Mouse (Mus musculus): Measurements from ENCODE around the gene Bfsp1.

Bfsp1 gene

GRCm38 (mm10) chr2:143862484-143863231 is at the start of gene Bfsp1:
Bfsp1 (minus strand) TSS chr2:143863173.
- peak; percentile 67 for DNase-seq

DNA sequence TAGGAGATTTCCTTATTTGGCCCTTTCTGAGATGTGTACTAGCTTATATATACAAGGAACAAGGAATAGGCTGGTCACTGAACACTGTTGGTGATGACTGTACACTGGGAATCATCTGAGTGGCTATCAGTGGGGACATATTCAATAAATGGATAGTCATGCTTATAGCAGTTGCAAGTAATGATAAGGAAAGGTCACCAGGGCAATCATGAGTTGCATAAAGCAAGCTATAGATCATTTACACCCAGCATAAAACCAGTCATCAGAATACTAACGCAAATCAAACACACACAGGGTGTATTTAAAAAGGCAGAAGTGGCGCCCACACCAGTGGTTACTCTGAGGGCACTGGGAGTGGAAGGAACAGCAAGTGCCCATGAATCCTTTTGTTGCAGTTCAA is 49.2 kb upstream of the Bfsp1 start:
- DNase-seq = no peak

GRCm38 (mm10) chr2:143909230-143909629 is 46.3 kb upstream of the Bfsp1 start:
- no peak for DNase-seq

DNA sequence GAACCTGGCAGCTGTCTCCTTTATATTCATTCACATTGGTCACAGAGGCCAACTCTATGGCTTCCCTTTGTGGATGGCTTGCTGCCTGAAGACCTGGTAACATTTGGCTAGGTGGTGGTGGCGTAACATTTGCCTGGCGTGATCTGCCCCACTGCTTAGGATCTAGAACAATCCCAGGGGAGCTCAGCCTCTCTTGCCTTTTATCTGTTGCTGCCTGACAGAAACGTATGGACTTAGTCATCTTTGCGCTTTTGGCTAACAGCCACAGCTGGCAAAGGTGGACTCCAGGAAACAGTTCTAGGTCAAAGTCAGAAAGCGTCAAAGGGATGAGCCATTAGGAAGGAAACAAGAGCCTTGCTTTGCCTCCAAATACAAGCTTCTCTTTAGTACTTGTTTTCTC is 41.9 kb upstream of the Bfsp1 start:
- DNase-seq = peak; percentile 54

- DNase-seq = peak; percentile 16
Measured at GRCm38 (mm10) chr2:143903376-143904045, 40.5 kb upstream of the Bfsp1 start.

- DNase-seq = no peak
Measured at GRCm38 (mm10) chr2:143900821-143901351, 37.9 kb upstream of the Bfsp1 start.

GRCm38 (mm10) chr2:143899470-143900220 is 36.7 kb upstream of the Bfsp1 start:
- no peak for DNase-seq

DNA sequence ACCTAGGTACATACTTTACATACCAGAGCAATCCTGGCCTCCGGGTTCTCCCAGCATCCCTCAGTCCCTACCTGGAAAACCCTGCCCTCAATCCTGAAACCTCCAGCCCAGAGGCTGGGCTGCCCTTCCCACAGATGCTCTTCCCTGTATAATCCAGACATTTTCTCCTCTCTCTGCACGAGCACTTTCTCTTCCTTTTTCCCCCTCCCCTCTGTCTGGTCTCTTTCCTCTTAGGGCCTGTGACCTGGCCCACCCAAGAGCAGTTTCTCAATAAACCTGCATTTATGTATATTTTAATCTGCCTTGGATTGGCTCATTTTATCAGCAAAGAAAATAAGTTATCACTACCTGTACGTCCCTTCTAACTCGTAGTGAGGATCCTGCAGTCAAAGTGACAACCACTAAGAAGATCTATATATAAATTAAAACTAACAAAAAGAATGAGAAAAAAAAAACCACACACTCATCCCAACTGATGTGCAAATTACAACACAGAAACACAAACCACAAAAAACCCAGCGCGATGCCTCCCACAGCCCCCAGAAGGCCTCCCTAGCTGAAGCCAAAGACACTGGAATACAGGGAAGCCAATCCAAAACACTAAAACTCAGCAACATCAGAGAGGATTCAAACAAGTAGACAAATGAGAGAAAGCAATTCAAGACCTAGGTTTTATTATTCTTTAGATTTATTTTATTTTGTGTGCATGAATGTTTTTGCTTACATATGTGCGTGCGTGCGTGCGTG is 28.5 kb upstream of the Bfsp1 start:
- peak; percentile 15 for DNase-seq

- peak; percentile 71 for DNase-seq
Measured at GRCm38 (mm10) chr2:143889860-143890433, 27.0 kb upstream of the Bfsp1 start.

- no peak for DNase-seq
Measured at GRCm38 (mm10) chr2:143889131-143889859, 26.3 kb upstream of the Bfsp1 start.

DNA sequence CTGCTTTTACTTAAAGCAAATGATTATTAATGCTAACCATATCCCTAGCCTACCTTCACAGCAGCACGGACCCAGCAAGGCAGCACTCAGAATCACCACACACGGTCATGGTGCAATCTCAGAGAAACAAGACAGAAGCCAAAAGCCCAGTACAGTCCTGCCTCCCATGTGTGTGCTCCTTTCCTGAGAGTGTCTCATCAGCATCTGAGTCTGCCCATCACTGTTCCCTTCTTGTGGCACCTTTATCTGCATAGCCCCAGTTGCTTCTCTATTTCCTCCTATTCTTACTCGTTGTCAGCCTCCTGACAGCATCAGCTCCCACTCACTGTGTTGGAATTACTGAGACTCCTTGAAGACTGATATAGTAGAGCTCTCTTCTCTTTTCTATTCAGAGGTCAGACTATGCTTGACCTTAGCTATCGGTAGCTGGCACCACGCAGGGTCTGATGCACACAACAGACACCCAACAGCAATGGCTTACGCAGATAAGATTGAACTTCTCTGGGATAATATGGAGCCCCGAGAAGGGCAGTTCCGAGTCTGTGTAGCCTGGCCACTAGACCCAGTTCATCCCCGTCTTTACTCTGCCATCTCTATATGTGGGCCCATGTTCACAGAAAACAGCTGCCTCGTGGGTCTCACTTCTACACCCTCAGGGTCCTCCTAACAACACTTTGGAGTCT is 19.8 kb upstream of the Bfsp1 start:
- no peak for DNase-seq

DNA sequence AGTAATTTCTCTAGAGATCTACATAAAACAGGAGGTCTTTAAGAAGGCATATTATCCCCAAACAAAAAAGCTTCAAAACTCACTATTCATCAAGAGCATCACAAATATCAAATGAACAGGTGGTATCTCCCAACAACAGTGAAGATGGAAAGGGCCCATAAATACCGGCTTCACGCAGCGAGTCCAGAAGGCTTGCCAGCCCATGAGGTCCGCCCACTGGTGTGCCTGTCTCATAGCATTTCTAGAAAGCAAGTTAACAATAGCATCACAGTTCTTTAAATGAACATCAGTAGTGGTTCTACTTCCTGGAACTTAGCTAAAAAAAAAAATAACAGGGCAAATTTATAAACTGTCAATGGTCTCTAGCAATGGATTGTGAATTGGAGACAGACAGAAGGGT is 19.0 kb upstream of the Bfsp1 start:
- no peak for DNase-seq

DNA sequence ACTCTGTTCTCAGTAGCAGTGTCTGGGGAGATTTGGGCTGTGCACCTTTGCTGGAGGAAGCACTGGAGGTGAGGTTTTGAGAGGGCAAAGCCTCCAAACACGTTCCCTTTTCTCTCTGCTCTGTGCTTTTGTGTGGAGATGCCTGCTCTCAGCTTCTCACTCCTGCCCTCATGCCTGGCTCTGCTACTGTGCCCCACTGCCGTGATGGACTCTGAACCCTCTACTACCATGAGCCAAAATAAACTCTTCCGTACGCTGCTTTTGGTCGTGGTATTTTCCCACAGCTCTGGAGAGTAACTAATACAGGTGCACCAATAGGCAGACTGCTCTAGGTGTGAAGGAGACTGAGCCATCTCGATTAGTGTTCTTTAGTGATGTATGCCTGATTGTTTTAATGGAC is 16.3 kb upstream of the Bfsp1 start:
- DNase-seq = no peak

- peak; percentile 41 for DNase-seq
Measured at GRCm38 (mm10) chr2:143876929-143877632, 14.1 kb upstream of the Bfsp1 start.

GRCm38 (mm10) chr2:143876026-143876425 is 13.1 kb upstream of the Bfsp1 start:
- peak; percentile 41 for DNase-seq

GRCm38 (mm10) chr2:143870936-143871688 is 8.1 kb upstream of the Bfsp1 start:
- peak; percentile 35 for DNase-seq

DNA sequence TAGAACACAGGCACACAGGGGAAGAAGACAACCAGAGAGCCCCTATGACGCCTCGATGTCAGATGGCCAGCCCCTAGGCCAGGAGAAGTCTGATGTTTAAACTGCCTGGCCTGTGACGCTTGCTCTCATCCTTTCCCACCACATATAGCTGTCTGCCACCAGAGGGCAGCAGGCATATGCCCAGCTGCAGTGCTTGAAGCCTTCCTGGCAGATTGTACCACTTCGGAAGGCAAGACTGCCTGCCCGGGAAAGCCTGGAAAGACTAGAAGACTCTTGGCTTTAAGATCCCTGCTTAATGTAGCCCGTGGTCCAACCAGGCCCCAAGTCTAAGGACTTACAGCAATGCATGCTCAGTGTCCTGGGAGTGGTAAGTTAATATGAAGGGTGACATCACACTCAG is 4.4 kb upstream of the Bfsp1 start:
- DNase-seq = peak; percentile 90

DNA sequence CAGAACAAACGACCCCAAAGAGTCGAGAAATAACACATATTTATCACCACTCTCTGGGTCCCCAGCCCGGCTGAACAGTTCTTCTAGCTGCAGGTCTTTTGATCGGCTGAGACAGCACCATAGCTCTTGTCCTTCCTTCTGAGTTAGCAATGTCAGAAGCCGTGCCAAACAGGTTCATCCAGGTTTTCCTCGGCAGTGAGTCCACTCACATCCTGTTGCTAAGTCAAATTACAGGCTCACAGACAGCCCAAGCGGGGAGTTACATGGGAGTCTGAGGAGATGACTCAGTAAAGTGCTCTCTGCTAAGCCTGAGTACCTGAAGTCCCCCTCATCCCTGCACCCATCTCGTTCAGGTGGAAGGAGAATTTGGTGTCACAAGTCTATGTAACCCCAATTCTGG is 1.6 kb upstream of the Bfsp1 start:
- DNase-seq = no peak

DNA sequence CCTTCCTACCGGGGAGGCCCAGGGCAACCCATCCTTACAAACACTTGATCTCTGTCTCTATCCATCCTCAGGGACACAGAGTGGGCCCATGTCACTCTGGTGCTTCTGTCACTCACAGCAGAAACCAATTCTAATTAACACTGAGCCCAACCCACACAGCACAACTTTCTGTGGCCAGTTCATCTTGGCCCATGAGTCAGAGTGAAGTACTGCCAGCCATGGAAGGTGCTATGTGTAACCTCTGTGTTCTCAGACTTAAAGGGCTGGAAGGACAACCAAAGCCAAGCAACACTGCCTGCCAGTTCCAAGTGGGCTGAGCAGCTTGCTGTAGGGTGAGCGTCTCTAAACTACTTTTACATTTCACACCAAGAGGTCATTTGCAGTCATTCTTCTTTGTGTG is 3.8 kb downstream of the Bfsp1 start:
- DNase-seq = no peak

DNA sequence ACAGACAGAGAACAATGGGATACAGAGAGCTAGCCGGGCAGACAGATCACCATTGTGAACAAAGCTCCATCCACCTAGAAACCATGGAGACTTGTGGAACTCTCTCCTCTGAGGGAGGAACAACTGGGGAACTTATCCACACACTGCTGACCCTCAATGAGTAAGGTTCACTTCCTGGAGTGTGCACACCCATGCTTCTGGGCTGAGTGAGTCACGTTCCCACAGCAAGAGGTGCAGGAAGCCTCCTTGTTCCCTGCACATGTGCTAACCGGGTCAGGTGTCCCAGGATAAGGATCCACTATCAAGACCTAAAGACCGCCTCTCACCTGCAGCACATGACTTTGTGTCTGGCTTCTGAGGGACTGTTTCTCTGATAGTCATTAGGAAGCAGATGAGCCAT is 9.5 kb downstream of the Bfsp1 start:
- DNase-seq = no peak
